Mouse (Mus musculus): ENCODE data around the gene Rbfox3.

The Rbfox3 gene

GRCm38 (mm10) chr11:118473161-118473560, 438.2 kb downstream of the Rbfox3 start:
- DNase-seq (ENCODE audit: low spot score), result no peak

- DNase-seq (ENCODE audit: low spot score), result no peak
Measured at GRCm38 (mm10) chr11:118471676-118472075, 439.7 kb downstream of the Rbfox3 start.

DNA sequence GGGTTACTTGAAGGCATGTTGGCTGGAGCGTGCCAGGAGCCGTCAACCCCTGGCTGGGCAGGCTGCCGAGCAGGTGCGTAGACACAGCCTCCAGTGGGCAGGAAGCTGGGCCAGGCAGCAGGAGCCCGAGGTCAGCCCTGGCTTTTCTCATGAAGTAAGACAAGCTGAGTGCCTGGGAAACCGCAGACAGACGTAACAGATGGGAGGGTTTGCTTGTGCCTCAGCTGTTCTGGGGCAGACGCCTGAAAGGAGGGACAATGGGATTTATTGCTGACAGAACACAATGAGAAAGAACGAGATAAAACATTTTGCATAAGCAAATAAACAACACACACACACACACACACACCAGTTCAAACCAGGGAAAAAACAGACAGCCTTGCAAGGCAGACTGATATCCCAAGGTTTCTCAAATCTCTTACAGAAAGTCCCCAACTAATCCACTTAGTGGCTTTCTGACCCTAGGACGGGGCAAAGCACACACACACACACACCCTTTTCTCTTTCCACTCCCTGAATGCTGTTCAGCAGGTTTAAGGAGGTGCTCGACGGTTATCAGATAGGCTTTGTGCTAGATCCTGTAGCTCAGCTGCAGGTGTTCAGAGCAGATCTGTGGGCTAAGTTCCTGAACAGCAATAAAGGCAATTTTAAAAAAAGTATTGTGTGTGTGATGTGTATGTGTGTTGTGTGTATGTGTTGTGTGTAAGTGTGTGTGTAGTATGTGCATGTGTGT, 441.0 kb downstream of the Rbfox3 start:
- DNase-seq (ENCODE audit: low spot score), result no peak

- DNase-seq (ENCODE audit: low spot score), result no peak
Measured at GRCm38 (mm10) chr11:118469509-118470160, 441.8 kb downstream of the Rbfox3 start.

DNA sequence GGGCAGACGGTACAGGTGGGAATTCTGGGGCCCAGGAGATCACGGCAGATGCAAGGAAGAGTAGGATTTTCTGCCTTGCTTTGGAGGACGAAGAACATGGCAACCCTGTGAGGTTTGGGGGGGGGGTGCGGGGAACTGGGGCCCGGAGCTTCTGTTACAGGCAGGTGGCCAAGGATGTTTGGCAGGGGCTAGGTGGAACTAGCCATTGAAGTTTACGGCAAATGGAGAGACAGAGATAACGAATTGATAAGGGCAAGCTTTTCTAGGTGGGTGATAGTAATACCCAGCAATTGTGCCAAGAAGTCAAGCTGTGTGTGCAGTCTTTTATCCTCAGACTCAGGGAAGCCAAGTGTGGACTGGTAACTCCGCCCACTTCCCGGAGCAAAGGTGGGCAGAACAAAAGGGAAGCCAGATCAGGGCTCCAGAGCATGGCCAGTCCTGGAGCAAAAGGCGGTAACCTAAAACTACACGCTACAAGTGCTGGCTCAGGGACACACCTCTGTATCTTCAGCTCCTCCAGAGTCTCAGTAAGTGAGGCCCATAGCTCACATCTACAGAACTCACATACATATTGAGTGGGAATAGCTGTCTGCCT, 443.9 kb downstream of the Rbfox3 start:
- DNase-seq (ENCODE audit: low spot score), result no peak

DNA sequence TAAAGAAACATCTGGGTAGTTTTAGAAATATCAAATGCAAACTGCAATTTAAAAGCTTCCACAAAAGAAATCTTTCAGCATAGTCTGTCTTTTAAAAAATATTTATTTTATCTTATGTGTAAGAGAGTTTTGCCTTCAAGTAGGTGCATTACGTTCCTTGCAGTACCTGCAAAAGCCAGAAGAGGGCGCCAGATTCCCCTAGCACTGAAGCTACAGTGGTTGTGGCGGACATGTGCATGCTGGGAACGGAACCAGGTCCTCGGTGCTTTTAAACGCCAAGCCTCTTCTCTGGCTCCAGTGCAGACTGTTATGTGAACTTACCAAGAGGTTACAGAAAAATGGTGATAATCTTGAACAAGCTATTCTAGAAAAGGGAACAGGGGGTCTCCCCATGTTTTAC, 451.1 kb downstream of the Rbfox3 start:
- DNase-seq (ENCODE audit: low spot score), result peak; percentile 29

DNA sequence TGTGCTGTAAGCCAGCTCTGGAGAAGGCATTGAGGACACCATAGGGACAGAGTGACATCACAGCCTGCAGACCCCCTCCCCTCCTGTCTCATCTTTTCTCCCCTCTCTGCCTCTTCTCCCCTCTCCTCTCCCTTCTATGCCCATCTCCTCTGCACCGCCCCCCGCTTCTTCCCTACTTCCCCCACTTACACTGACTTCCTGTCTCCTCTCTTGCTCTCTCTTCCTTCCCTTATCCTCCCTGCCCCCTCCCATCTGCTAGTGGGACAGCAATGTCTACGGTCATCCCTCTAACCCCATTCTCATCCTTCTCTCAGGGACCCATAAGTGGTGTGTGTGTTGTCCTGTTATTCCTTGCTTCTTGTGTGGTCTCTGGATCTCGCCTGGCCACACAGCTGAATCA, 451.9 kb downstream of the Rbfox3 start:
- no peak for DNase-seq (ENCODE audit: low spot score)

DNA sequence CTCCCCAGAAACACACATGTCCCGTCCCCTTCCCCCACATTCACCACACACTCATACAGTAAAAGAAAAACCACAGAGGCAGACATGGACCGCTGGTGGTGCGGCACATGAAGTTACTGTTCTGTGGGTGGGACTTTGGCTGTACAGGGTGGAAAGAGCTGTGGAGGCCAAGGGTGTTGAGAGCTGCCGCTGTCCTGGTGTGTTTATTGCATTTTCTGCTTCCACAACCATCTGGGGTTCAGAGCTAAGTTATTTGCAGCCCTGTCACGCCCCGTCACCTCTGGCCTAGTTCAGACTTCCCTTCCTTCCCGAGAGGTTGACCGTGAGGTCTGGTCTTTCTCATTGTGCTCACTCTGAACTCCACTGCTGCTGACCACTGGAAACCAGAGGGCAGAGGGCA, 452.3 kb downstream of the Rbfox3 start:
- peak; percentile 21 for DNase-seq (ENCODE audit: low spot score)

DNA sequence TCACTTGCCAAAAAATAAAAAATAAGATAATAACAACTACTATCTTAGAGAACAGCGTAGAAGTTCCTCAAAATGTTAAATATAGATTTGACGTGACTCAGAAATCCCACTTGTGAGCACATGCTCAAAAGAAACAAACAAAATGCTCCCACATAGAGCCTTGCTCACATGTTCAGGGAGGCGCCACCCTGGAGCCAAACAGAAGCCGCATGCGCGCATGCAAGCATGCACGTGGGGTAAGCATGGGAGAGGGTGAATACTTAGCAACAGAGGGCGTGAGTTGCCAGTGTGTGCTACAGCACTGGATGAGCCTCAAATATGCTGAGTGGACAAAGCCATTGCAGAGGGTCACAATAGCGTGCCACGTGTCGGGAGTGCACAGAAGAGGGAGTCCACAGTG, 454.5 kb downstream of the Rbfox3 start:
- DNase-seq (ENCODE audit: low spot score), result no peak

DNA sequence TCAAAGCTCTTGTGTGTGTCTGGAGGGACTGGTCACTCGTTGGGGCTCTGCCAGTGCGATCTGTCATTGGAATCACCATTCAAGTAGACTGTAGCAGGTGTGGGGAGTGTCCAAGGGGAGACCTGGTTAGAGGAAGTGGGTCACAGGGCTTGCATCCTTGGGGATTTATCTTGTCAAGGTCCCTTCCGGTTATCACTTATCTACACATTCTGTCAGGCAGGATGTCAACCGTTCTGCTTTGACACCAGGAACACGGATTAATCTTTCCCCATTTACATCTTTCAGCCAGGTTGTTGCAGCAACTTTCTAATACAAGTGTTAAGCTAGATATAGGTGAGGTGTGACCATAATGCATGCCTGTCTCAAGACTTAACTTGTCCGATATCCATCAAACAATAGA, 455.6 kb downstream of the Rbfox3 start:
- DNase-seq (ENCODE audit: low spot score), result no peak

DNA sequence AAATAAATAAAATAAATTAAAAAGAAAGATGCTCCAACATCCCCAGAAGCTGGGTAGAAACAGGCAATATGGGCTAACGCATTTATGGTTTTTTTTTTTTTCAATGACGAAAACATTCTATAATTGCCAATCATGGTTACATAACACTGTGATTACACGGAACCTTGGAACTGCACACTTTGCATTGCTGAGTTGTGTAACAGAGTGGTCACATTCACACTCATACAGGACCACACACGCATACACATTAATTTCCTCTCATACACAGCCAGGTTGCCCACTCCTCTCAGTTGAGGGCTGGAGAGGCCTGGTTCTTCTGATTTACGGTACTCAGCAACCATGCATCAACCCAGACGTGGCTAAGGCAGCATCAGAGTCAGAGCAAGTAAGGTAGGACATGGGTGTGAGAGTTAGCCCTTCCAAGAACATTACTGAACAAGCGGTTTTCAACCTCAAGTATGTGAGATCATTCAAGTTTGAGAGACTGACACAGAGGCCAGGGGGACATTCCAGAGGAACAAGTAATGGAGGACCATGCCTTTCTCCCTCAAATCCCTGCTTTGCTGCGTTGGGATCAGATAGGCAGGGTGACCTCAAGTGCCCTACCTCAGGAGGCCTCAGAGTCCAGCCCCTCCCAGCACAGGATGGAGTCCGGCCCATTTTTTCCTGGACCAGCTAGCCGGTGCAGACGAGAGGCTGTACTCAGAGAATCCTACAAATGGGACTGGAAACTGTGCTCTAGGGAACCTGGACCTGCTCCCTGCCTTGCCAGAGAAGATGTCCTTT, 457.3 kb downstream of the Rbfox3 start:
- DNase-seq (ENCODE audit: low spot score), result no peak

DNA sequence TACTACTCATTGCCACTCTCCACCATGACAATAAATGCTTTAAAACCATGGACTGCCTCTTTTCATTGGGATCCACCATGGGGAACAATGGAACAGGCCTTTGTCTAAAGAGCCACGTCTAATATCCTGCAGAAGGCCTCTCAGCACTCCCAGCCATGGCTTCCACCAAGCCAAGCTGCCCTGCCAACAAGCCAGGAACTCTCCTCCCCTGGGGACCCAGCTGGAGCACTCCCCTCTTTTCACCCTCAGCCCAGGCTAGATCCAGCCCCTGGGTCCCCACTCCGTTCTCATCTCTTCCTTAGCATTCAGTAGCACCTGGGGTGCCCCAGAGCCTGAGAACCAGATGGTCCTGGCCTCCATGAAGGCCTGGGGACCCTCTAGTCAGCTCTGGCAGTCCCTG, 458.4 kb downstream of the Rbfox3 start:
- no peak for DNase-seq (ENCODE audit: low spot score)

DNA sequence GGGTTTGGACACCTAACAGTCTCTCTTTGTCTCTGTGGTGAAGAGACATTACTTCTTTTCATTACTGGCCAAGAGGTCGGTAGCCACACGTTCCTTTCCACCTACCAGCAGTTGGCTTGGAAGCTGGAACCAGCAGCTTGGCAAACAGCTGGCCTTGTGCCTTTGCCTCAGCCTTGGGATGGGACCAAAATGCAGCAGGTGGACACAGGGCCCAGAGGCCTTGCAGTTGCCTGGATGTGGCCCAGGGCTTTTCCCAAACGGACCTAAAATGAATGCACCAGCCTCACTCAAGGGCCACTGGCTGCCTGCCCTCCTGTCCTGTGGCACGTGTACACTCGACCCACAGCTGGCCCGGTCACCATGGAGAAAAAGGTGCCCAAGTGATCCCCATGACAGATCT, 460.2 kb downstream of the Rbfox3 start:
- DNase-seq (ENCODE audit: low spot score), result no peak

DNA sequence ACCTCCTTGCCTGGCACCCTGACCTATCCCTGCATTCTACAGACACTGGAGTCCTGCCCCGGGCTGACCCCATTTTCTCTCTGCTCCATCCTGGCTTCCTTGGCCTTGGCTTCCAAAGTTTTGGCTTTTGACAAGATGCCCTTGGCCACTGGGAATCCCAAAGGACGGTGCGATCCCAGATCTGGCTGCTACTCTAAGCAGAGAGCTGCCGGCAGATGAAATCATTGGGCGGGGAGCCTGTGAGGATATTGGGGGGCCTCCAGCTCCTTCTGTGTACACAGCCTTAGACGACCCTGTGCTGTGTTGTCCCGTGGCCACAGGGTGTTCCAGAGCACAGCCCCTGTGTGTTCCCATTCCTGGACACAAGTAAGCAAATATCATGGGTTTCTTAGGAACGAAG, 463.0 kb downstream of the Rbfox3 start:
- no peak for DNase-seq (ENCODE audit: low spot score)

DNA sequence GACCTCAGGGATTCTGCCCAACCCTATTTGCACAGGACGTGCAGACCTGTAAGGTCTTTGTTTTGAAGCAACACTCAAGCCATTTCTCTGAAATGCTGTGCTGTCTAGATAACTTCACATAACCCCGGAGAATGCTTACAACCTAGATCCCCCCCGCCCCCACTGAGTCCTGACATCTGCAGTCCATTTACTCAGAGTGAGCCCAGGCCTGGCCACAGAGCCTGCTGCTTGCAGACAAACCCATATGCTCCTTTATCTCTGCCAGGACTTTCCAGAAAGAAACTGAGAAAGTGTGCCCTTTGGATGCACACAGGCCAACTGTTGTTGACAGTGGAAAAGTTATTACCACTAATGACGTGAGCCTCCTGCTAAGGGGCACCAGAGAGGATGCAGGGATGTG, 464.1 kb downstream of the Rbfox3 start:
- no peak for DNase-seq (ENCODE audit: low spot score)

- peak; percentile 86 for DNase-seq (ENCODE audit: low spot score)
Measured at GRCm38 (mm10) chr11:118445843-118446242, 465.6 kb downstream of the Rbfox3 start.

DNA sequence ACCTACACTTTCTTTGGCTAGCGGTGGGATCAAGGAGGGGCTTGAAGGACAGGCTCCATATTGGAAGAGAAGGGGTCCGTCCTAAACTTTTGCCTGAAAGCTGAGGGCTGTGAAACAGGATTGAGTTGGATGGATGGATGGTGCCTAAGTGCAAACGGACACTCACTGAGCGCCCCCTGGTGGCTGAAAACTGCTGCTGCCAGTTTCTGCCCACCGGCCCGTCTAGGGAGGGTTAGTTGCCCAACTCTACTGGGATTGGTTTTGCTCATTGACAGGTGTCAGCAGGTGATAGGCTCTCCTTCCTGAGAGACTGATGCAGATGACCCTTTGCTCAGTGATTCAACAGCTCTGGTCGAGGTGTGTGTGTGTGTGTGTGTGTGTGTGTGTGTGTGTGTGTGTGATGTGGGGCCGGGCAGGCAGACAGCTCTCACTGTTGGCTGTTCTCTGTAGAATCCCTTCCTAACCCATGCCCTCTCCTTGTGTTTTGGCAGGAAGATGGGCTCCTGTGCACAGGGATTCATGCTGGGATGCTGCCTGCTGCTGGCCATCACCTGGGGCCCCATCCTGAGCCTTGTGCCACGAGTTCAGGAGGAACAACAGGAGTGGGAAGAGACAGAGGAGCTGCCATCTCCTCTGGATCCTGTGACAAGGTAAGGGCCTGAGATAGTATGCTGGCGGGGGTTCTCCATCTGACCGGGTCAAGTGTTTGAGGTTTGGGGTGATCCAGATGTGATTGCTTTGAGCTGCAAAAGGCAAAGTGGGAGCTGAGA, 468.0 kb downstream of the Rbfox3 start:
- peak; percentile 74 for DNase-seq (ENCODE audit: low spot score)

GRCm38 (mm10) chr11:118442691-118443090, 468.7 kb downstream of the Rbfox3 start:
- no peak for DNase-seq (ENCODE audit: low spot score)

All from adipocyte (in vitro differentiated cells).